Mouse (Mus musculus): Measurements from ENCODE around the gene Synpo2. TPM values are rescaled to one million over a fixed set of nuclear protein-coding genes. Genes with fewer than 3 reads are reported as not detected.

Synpo2 gene
- polyA plus RNA-seq, 1 experiment from 2014 or later: 1.4 TPM

DNA sequence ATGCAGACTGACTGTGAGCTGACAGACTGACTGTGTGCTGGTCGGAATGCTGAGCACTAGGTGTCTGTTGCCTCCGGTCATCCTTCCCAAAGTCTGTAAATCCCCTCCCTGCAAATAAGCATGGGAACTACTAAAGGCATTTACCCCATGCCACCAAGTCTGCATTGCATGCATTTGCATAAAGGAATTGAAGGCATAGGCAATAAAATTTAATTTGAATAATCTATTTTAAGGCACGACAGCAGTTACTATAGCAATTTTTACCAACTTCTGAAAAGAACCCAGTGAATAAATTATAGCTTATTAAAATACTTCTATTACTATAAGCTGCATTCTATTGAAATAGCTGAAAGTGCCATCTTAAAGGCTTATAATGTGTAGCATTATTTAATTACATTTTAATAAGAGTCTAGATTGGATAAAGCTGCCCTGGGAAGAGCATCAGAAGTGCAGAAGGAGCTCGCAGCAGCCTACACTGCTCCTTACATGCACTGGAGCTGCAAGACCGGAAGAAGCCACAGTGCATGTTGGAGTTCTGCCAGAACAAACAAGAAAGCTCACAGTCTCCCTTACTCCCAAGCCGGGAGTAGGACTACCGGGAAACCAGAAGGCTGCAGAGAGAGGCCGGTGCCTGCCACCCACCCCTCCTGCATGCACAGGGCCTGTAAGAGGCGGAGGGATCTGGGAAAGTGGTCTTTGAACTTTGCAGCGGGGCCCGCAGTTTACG is 142.9 kb downstream of the Synpo2 start:
- Histone ChIP-seq H3K27me3 (no peaks in the 10 kb centered on the region), H3K4me2 (no peak overlapping the region), H3K9me3 (no peaks in the 10 kb centered on the region), H3K36me3 (no peaks in the 10 kb centered on the region), H3K27ac (peak overlapping the region; percentile 23; the same call in 1 of the 2 replicates), H3K4me1 (replicated peaks) (peaks cover 4% of the 10 kb centered on the region), H3K4me3 (no peak overlapping the region), H3K9ac (no peak overlapping the region)
- ATAC-seq (ENCODE audit: low FRiP score): 0 out of 2 replicates have a peak, but pooled peaks have one; percentile 46
- 50% methylated on average over 12 of the region's 12 CpGs for WGBS

DNA sequence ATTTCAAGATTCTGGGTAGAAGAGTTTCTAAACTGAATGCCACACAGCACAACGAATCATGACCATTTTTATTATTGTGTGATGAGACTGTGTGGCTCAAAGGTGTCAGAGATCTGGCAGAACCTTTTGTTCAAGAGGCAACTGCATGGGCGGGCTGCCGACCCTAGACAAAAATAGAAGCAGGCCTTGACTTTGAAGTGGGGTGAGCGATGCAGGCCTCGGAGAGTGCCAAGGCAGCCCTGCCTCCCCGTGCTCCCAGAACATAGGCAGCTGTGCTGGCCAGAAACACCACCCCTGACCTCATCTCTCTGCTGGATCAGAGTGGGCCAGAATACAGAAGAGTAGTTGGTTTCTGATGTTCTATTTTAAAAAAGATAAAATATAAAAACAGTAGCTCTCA is 143.5 kb downstream of the Synpo2 start:
- Histone ChIP-seq H3K4me1 (replicated peaks) (peaks cover 4% of the 10 kb centered on the region), H3K4me2 (no peak overlapping the region), H3K36me3 (no peaks in the 10 kb centered on the region), H3K4me3 (no peak overlapping the region), H3K9ac (no peak overlapping the region), H3K9me3 (no peaks in the 10 kb centered on the region), H3K27ac (no peak overlapping the region), H3K27me3 (no peaks in the 10 kb centered on the region)
- 52% methylated on average over 6 of the region's 6 CpGs for WGBS
- no peak for ATAC-seq (ENCODE audit: low FRiP score)

DNA sequence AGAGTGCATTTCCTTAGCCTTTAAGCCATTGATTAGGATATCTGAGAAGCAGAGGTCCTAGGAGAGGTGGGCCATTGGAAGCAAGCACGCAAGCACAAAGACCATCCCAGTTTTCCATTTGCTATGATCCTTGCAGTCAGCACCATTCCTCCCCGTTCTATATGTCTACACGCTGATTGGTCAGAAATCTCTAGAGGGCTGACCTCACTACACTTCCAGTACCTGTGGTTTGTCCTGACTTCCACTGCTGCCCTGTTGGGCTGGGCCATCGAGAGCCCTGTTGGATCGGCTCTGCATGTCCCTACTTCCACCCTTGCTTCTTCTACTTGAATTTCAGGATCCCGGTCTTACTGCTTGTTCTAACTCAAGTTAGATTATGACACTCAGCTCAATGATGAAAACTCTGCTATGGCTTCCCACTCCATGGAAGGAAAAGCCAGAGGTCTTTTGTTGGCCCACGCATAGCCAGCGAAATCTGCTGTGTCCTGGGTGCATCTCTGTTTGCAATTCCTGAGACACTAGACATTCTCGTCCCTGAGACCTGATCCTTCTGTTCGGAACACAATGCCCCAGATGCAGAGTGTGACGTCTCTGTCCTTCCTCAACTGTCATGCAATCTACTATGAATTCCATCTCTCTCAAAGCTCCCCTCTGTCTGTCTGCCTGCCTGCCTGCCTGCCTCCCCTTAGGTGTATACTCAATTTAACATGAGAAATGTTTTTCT is 146.5 kb downstream of the Synpo2 start:
- ATAC-seq (ENCODE audit: low FRiP score): no peak
- Histone ChIP-seq H3K36me3 (no peaks in the 10 kb centered on the region), H3K27ac (no peak overlapping the region), H3K4me2 (no peak overlapping the region), H3K27me3 (no peaks in the 10 kb centered on the region), H3K9ac (no peak overlapping the region), H3K9me3 (no peaks in the 10 kb centered on the region), H3K4me1 (replicated peaks) (peaks cover 4% of the 10 kb centered on the region), H3K4me3 (no peak overlapping the region)
- WGBS: 79% methylated on average over 11 of the region's 11 CpGs

DNA sequence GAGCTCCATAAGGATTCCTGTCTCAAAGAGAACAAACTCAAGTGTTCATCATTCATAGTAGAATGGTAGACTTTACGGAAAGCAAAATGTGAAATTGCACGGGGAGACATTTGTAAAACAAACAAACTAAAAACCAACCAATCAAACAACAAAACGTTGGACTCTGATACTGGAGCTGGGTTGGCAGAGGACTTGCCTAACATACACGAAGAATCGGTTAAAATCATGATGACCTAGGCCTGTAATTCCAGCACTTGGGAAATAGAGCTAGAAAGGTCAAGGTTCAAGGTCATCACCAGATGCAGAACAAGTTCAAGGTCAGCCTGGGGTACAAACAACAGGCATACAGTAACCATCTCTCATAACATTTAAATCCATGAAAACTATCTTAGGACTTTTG is 147.7 kb downstream of the Synpo2 start:
- H3K4me2 ChIP-seq: no peak overlapping the region
- ATAC-seq (ENCODE audit: low FRiP score): no peak
- no peaks in the 10 kb centered on the region for H3K27me3 ChIP-seq
- H3K9ac ChIP-seq: no peak overlapping the region
- no peak overlapping the region for H3K27ac ChIP-seq
- WGBS: 89% methylated on average over 5 of the region's 5 CpGs
- peaks cover 2% of the 10 kb centered on the region for H3K4me1 ChIP-seq (replicated peaks)
- H3K9me3 ChIP-seq: no peaks in the 10 kb centered on the region
- H3K36me3 ChIP-seq: no peaks in the 10 kb centered on the region
- no peak overlapping the region for H3K4me3 ChIP-seq

DNA sequence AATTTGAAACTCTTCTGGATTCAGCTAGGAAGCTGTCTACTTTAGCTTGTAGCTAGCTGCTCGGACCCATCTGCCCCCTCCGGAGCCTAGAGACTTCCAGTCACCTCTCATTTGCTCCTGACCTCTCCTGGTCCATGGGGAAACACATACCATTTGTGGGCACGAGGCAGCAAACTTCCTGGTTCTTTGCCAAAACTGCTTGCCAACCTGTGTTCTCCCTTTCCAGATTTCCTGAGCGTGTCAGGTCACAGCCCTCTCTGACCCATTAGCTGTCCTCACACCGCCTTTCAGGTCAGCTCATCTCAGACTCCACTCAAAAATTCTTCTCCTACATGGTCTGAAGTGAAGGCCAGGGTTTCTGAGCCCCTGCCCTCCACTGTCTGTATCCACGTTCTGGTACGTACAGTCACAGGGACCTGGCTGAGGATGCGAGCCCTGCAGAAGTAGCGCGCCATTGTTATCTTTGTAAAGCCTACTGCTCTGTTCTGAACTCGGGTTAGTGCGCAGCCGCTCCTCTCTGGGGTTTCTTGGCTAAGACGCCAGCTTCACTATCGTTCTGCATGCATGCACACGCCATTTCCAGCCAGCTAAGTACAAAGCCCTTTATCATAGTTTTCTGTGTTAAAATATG is 150.0 kb downstream of the Synpo2 start:
- H3K27ac ChIP-seq: no peak overlapping the region
- no peaks in the 10 kb centered on the region for H3K27me3 ChIP-seq
- H3K4me2 ChIP-seq: no peak overlapping the region
- H3K9ac ChIP-seq: no peak overlapping the region
- H3K4me3 ChIP-seq: no peak overlapping the region
- H3K36me3 ChIP-seq: no peaks in the 10 kb centered on the region
- no peaks in the 10 kb centered on the region for H3K4me1 ChIP-seq (replicated peaks)
- no peak for ATAC-seq (ENCODE audit: low FRiP score)
- WGBS: 86% methylated on average over 16 of the region's 16 CpGs
- no peaks in the 10 kb centered on the region for H3K9me3 ChIP-seq

DNA sequence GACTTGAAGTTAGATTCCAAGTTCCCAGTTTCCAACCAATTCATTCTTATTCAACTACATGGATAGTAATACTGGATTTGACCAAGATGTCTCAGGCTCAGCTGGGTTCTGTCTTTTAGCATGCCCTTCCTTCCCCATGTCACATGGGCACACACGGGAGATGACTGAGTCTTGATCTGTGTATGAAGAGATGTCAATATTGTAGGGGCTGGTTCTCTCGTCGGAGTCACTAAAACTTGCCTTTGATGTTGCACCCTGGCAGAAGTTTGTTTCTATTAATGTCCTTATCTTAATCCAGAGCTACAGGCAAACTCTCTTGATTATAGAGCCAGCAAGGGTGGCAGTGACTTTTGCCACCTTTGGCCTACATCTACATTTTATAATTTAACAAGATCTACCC is 154.3 kb downstream of the Synpo2 start:
- H3K9me3 ChIP-seq: no peaks in the 10 kb centered on the region
- WGBS: 93% methylated on average over 3 of the region's 3 CpGs
- H3K4me2 ChIP-seq: no peak overlapping the region
- no peaks in the 10 kb centered on the region for H3K36me3 ChIP-seq
- no peak for ATAC-seq (ENCODE audit: low FRiP score)
- H3K27me3 ChIP-seq: no peaks in the 10 kb centered on the region
- H3K4me1 ChIP-seq (replicated peaks): no peaks in the 10 kb centered on the region
- no peak overlapping the region for H3K4me3 ChIP-seq
- no peak overlapping the region for H3K27ac ChIP-seq
- H3K9ac ChIP-seq: no peak overlapping the region

DNA sequence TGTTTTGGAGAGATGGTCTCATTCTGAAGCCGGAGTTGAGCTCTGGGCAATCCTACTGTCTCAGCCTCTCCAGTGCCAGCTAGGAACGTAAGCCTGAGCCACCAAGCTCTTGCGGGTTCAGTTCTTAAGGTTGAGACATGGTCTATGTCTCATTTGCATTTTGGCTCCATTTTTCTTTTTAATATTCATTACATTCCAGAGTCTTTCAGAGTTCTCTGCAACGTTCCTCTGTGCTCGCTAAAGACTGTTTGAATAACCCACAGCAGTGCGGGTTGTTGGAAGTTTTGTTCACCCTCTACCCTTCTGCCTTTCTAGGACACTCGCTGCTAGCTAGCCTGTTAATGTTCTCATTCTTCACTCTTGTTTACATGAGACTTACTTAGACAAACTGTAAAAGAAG is 155.0 kb downstream of the Synpo2 start:
- Histone ChIP-seq H3K27ac (no peak overlapping the region), H3K4me3 (no peak overlapping the region), H3K9me3 (no peaks in the 10 kb centered on the region), H3K4me1 (replicated peaks) (no peaks in the 10 kb centered on the region), H3K36me3 (no peaks in the 10 kb centered on the region), H3K9ac (no peak overlapping the region), H3K4me2 (no peak overlapping the region), H3K27me3 (no peaks in the 10 kb centered on the region)
- ATAC-seq (ENCODE audit: low FRiP score): no peak
- 54% methylated on average over 7 of the region's 7 CpGs for WGBS

DNA sequence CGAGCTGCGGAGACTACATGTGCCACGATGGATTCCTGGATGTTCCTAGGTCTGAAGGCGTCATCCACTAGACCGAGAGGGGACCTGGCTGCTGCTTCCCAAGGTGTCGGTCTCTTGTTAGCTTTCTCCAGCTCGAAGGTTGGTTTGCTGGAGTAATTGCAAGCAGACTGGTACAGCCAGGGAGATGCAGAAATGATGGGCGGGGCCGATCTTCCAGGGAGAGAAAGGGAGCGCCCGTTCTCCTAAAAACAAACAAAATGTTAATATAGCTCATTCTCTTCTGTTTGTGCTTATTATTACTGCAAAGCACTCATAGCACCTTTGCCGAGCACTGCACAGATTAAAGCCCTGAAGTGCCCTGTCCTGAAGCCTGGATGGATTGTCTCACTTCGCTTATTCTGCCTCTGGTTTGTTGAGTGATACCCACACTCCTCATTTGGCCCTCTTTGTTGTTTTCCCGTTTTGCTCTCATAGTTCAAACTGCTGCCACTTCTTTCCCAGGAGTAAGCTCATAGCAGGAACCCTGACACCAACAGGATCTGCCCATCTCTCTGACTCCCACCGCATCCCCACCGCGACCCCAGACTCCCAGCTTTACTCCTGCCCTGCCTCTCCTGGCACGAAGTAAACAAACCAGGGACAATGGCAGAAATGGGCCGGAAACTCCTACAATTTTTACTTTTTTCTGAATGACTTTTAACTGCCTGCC is 155.8 kb downstream of the Synpo2 start:
- no peaks in the 10 kb centered on the region for H3K27me3 ChIP-seq
- H3K4me3 ChIP-seq: no peak overlapping the region
- WGBS: 81% methylated on average over 19 of the region's 19 CpGs
- no peaks in the 10 kb centered on the region for H3K4me1 ChIP-seq (replicated peaks)
- H3K36me3 ChIP-seq: no peaks in the 10 kb centered on the region
- no peaks in the 10 kb centered on the region for H3K9me3 ChIP-seq
- H3K27ac ChIP-seq: no peak overlapping the region
- no peak overlapping the region for H3K4me2 ChIP-seq
- ATAC-seq (ENCODE audit: low FRiP score): no peak
- no peak overlapping the region for H3K9ac ChIP-seq

DNA sequence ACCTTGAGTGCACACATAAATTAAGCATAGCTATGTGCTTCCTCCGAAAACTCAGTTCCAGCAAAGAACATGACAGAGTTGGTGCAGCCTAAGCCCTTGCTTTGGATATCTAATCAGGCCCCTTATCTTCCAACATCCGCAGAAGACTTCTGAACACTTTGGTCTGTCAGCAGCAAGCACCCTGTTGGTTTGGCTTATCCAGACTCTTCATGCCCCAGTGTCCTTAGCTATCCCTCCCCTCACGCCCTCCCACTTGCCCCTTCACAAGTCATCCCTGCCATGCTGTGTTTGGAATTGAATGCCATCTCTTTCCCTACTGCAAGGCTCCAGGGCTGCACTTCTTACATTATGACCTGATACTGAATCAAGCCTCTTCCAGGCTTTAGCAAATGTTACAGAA is 160.2 kb downstream of the Synpo2 start:
- Histone ChIP-seq H3K9ac (no peak overlapping the region), H3K9me3 (no peaks in the 10 kb centered on the region), H3K36me3 (no peaks in the 10 kb centered on the region), H3K4me2 (no peak overlapping the region), H3K27me3 (no peaks in the 10 kb centered on the region), H3K4me3 (no peak overlapping the region), H3K4me1 (replicated peaks) (no peaks in the 10 kb centered on the region), H3K27ac (no peak overlapping the region)
- ATAC-seq (ENCODE audit: low FRiP score): no peak
- WGBS: 89% methylated on average over 3 of the region's 3 CpGs

DNA sequence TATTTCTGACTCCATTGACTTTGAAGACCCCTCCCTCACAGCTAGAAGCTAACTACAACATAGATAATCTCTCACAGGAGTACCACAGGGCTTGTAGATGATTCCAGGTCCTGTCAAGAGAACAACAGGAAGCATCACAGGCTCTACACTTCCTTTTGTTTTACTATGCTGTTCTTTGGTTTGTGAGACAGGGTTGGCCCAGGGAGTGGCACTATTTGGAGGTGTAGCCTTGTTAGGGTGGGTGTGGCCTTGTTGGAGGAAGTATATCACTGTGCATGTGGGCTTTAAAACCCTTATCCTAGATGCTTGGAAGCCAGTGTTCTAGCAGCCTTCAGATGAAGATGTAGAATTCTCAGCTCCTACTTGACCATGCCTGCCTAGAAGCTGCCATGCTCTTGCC is 160.9 kb downstream of the Synpo2 start:
- no peak for ATAC-seq (ENCODE audit: low FRiP score)
- Histone ChIP-seq H3K4me1 (replicated peaks) (no peaks in the 10 kb centered on the region), H3K36me3 (no peaks in the 10 kb centered on the region), H3K4me3 (no peak overlapping the region), H3K9ac (no peak overlapping the region), H3K27me3 (no peaks in the 10 kb centered on the region), H3K4me2 (no peak overlapping the region), H3K9me3 (no peaks in the 10 kb centered on the region), H3K27ac (no peak overlapping the region)

DNA sequence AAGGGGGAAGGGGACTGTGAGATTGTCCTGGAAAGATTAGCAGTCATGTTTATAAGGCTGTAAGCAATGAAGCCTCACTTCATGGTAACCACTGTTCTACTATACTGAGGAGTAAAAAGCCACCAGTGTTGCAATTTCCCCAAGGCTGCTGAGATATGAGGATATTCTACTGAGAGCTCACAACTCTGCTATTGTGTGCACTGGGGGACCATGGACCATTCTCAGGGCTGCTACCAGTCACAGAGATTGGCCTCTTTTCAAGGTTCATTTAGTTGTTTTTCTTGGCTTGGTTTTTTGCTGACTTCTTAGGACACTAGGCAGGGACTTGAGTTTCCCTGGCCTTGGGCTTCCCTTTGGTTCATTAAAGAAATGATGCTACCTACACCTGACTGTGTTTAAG is 162.6 kb downstream of the Synpo2 start:
- Histone ChIP-seq H3K36me3 (no peaks in the 10 kb centered on the region), H3K9ac (no peak overlapping the region), H3K4me3 (no peak overlapping the region), H3K4me2 (no peak overlapping the region), H3K27me3 (no peaks in the 10 kb centered on the region), H3K9me3 (no peaks in the 10 kb centered on the region), H3K27ac (no peak overlapping the region), H3K4me1 (replicated peaks) (no peaks in the 10 kb centered on the region)
- no peak for ATAC-seq (ENCODE audit: low FRiP score)

DNA sequence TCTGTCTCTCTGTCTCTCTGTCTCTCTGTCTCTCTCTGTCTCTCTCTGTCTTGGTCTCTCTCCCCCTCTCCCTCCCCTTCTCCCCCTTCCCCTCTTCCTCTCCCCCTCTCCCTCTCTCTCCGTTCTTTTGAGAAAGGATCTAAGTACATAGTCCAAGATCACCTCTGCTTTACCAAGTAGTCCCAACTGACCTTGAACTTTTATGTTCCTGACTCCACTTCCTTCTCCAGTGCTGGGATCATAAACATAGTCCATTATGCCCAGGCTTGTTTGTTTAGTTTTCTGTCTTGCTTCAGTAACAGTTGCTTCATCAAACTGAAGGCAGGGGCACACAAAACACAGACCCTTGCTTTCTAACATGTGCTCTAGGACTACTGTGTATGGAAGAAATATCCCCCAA is 163.5 kb downstream of the Synpo2 start:
- Histone ChIP-seq H3K9me3 (no peaks in the 10 kb centered on the region), H3K27ac (no peak overlapping the region), H3K9ac (no peak overlapping the region), H3K27me3 (no peaks in the 10 kb centered on the region), H3K4me1 (replicated peaks) (no peaks in the 10 kb centered on the region), H3K4me2 (no peak overlapping the region), H3K4me3 (no peak overlapping the region), H3K36me3 (no peaks in the 10 kb centered on the region)
- ATAC-seq (ENCODE audit: low FRiP score): no peak
- WGBS: 40% methylated on average over 1 of the region's 1 CpGs
